In genomic region chr14:121220040-121220322, GRCm38 (mm10) we compare ENCODE assay signal across 15 mouse cellular contexts.
A peak's percentile ranks its signal among the peaks of the same experiment; 100 is the strongest.
DNase-seq lines count a peak whose midpoint lies in the region; ATAC-seq lines count a peak whose summit lies in the region.
"Had no signal": no experiment of that assay in that cellular context is flagged by ENCODE, and none has a peak within 500 bp of the region (broad histone marks: within the 10 kb centered on the region; RNA-seq: fewer than 3 reads in every experiment).

No protein-coding gene starts in this region.

- no peak overlapping the region for H3K4me2 ChIP-seq in embryonic facial prominence, embryonic 11.5 days (ENCODE audit: low read depth, low read length)
- H3K4me2 ChIP-seq in intestine, embryonic 14.5 days (ENCODE audit: low read length): no peak overlapping the region
- H3K4me2 ChIP-seq in intestine, embryonic 16.5 days (ENCODE audit: low read depth, low read length): no peak overlapping the region
- H3K4me2 ChIP-seq in forebrain, embryonic 16.5 days (ENCODE audit: low read length): no peak overlapping the region
- no peak overlapping the region for H3K4me2 ChIP-seq in neural tube, embryonic 13.5 days
- H3K4me2 ChIP-seq: heart, embryonic 13.5 days; limb, embryonic 12.5 days; liver, embryonic 13.5 days; lung, embryonic 14.5 days; stomach, embryonic 15.5 days had no signal

- H3K9me3 ChIP-seq in embryonic facial prominence, embryonic 11.5 days (replicated peaks; ENCODE audit: control insufficient read depth, low read length): no peaks in the 10 kb centered on the region
- H3K9me3 ChIP-seq in embryonic facial prominence, embryonic 10.5 days: peaks cover 8% of the 10 kb centered on the region; the same call in 1 of the 2 replicates
- H3K9me3 ChIP-seq in intestine, embryonic 14.5 days (ENCODE audit: control insufficient read depth, low read length): no peaks in the 10 kb centered on the region
- H3K9me3 ChIP-seq in intestine, embryonic 16.5 days (ENCODE audit: control insufficient read depth, low read length): no peaks in the 10 kb centered on the region
- H3K9me3 ChIP-seq in forebrain, embryonic 16.5 days (ENCODE audit: control insufficient read depth, low read length): no peaks in the 10 kb centered on the region
- H3K9me3 ChIP-seq in neural tube, embryonic 13.5 days: no peaks in the 10 kb centered on the region
- H3K9me3 ChIP-seq: liver, embryonic 13.5 days; stomach, embryonic 15.5 days had no signal

- no peak overlapping the region for H3K9ac ChIP-seq in embryonic facial prominence, embryonic 11.5 days (replicated peaks; ENCODE audit: low read length)
- no peak overlapping the region for H3K9ac ChIP-seq in intestine, embryonic 14.5 days (ENCODE audit: low read length)
- H3K9ac ChIP-seq in intestine, embryonic 16.5 days (ENCODE audit: low read depth, low read length): no peak overlapping the region
- H3K9ac ChIP-seq in forebrain, embryonic 16.5 days (replicated peaks; ENCODE audit: low read depth, low read length): no peak overlapping the region
- H3K9ac ChIP-seq in neural tube, embryonic 13.5 days: no peak overlapping the region
- H3K9ac ChIP-seq: heart, embryonic 13.5 days; limb, embryonic 12.5 days; liver, embryonic 13.5 days; lung, embryonic 14.5 days; stomach, embryonic 15.5 days had no signal

- no peak for DNase-seq in embryonic facial prominence, embryonic 11.5 days (ENCODE audit: low spot score)
- no peak for DNase-seq in embryonic facial prominence, embryonic 10.5 days (ENCODE audit: low spot score)
- DNase-seq in intestine, embryonic 14.5 days (ENCODE audit: low spot score): no peak
- DNase-seq in cerebellum, adult 11-12 months: no peak
- DNase-seq in lung, postnatal 14 days: no peak
- DNase-seq: liver, embryonic 13.5 days had no signal

- no peak overlapping the region for H3K27ac ChIP-seq in embryonic facial prominence, embryonic 11.5 days (replicated peaks; ENCODE audit: low read depth, low read length)
- H3K27ac ChIP-seq in embryonic facial prominence, embryonic 10.5 days (replicated peaks): no peak overlapping the region
- H3K27ac ChIP-seq in intestine, embryonic 14.5 days (ENCODE audit: low read depth): no peak overlapping the region
- no peak overlapping the region for H3K27ac ChIP-seq in intestine, embryonic 16.5 days (ENCODE audit: low read length)
- H3K27ac ChIP-seq in forebrain, embryonic 16.5 days (ENCODE audit: low read length): peak overlapping the region; percentile 56; the same call in 1 of the 2 replicates
- H3K27ac ChIP-seq in neural tube, embryonic 13.5 days (replicated peaks): no peak overlapping the region
- H3K27ac ChIP-seq: heart, embryonic 13.5 days; limb, embryonic 12.5 days; liver, embryonic 13.5 days; stomach, embryonic 15.5 days had no signal

- no peaks in the 10 kb centered on the region for H3K27me3 ChIP-seq in embryonic facial prominence, embryonic 11.5 days (ENCODE audit: control insufficient read depth, insufficient read depth, low read length)
- no peaks in the 10 kb centered on the region for H3K27me3 ChIP-seq in embryonic facial prominence, embryonic 10.5 days (replicated peaks; ENCODE audit: low read depth, poor library complexity, severe bottlenecking)
- H3K27me3 ChIP-seq in intestine, embryonic 14.5 days (replicated peaks; ENCODE audit: control insufficient read depth, insufficient read depth, low read length): no peaks in the 10 kb centered on the region
- H3K27me3 ChIP-seq in intestine, embryonic 16.5 days (replicated peaks; ENCODE audit: control insufficient read depth, insufficient read depth, low read length): no peaks in the 10 kb centered on the region
- no peaks in the 10 kb centered on the region for H3K27me3 ChIP-seq in forebrain, embryonic 16.5 days (replicated peaks; ENCODE audit: control insufficient read depth, insufficient read depth, low read length)
- H3K27me3 ChIP-seq in neural tube, embryonic 13.5 days: no peaks in the 10 kb centered on the region
- H3K27me3 ChIP-seq: heart, embryonic 13.5 days; limb, embryonic 12.5 days; liver, embryonic 13.5 days; stomach, embryonic 15.5 days had no signal

- H3K4me1 ChIP-seq in embryonic facial prominence, embryonic 11.5 days (ENCODE audit: control insufficient read depth, insufficient read depth, low read length): no peaks in the 10 kb centered on the region
- H3K4me1 ChIP-seq in embryonic facial prominence, embryonic 10.5 days: peaks cover 3% of the 10 kb centered on the region; the same call in 1 of the 2 replicates
- no peaks in the 10 kb centered on the region; the same call in 1 of the 2 replicates for H3K4me1 ChIP-seq in intestine, embryonic 14.5 days (replicated peaks; ENCODE audit: control insufficient read depth, insufficient read depth, low read length)
- peaks cover 9% of the 10 kb centered on the region; the same call in 1 of the 2 replicates for H3K4me1 ChIP-seq in intestine, embryonic 16.5 days (ENCODE audit: control insufficient read depth, insufficient read depth, low read length)
- 0 out of 2 replicates have a peak, but pooled peaks cover 7% of the 10 kb centered on the region for H3K4me1 ChIP-seq in forebrain, embryonic 16.5 days (replicated peaks; ENCODE audit: control insufficient read depth, insufficient read depth, low read length)
- peaks cover 9% of the 10 kb centered on the region; the same call in 1 of the 2 replicates for H3K4me1 ChIP-seq in neural tube, embryonic 13.5 days (replicated peaks)
- H3K4me1 ChIP-seq: stomach, embryonic 15.5 days had no signal

- no peak overlapping the region for H3K4me3 ChIP-seq in embryonic facial prominence, embryonic 11.5 days (ENCODE audit: low read depth, low read length)
- no peak overlapping the region for H3K4me3 ChIP-seq in embryonic facial prominence, embryonic 10.5 days
- no peak overlapping the region for H3K4me3 ChIP-seq in intestine, embryonic 14.5 days (ENCODE audit: low read depth, low read length)
- no peak overlapping the region for H3K4me3 ChIP-seq in intestine, embryonic 16.5 days (ENCODE audit: low read length)
- H3K4me3 ChIP-seq in forebrain, embryonic 16.5 days (replicated peaks; ENCODE audit: low read length): no peak overlapping the region
- H3K4me3 ChIP-seq in neural tube, embryonic 13.5 days: no peak overlapping the region
- H3K4me3 ChIP-seq: heart, embryonic 13.5 days; left cerebral cortex, adult 2 months; limb, embryonic 12.5 days; liver, embryonic 13.5 days; stomach, embryonic 15.5 days had no signal

- H3K36me3 ChIP-seq in embryonic facial prominence, embryonic 11.5 days (replicated peaks; ENCODE audit: control insufficient read depth, insufficient read depth, low read depth, low read length): peaks cover 10% of the 10 kb centered on the region
- peaks cover 46% of the 10 kb centered on the region for H3K36me3 ChIP-seq in embryonic facial prominence, embryonic 10.5 days (replicated peaks)
- peaks cover 23% of the 10 kb centered on the region for H3K36me3 ChIP-seq in intestine, embryonic 14.5 days (ENCODE audit: control insufficient read depth, insufficient read depth, low read length)
- peaks cover 3% of the 10 kb centered on the region; the same call in 1 of the 2 replicates for H3K36me3 ChIP-seq in intestine, embryonic 16.5 days (ENCODE audit: control insufficient read depth, insufficient read depth, low read length)
- peaks cover 5% of the 10 kb centered on the region for H3K36me3 ChIP-seq in forebrain, embryonic 16.5 days (ENCODE audit: control insufficient read depth, insufficient read depth)
- H3K36me3 ChIP-seq in neural tube, embryonic 13.5 days: peaks cover 25% of the 10 kb centered on the region

- ATAC-seq in embryonic facial prominence, embryonic 11.5 days (replicated peaks; ENCODE audit: insufficient number of reproducible peaks, low FRiP score, low TSS enrichment, low read depth): peak; percentile 19; the same call in 1 of the 2 replicates
- 0 out of 2 replicates have a peak, but pooled peaks have one; percentile 37 for ATAC-seq in intestine, embryonic 14.5 days (replicated peaks; ENCODE audit: low FRiP score, low TSS enrichment, low read depth)
- ATAC-seq in intestine, embryonic 16.5 days: no peak
- ATAC-seq in forebrain, embryonic 16.5 days: peak; percentile 49
- 0 out of 2 replicates have a peak, but pooled peaks have one; percentile 28 for ATAC-seq in neural tube, embryonic 13.5 days (ENCODE audit: low read depth)
- ATAC-seq: inflammation-experienced regulatory T-cells, adult 6 months had no signal

- WGBS in embryonic facial prominence, embryonic 11.5 days: 96% methylated on average over 1 of the region's 1 CpGs
- 95% methylated on average over 1 of the region's 1 CpGs for WGBS in embryonic facial prominence, embryonic 10.5 days
- WGBS in intestine, embryonic 14.5 days: 95% methylated on average over 1 of the region's 1 CpGs
- WGBS in intestine, embryonic 16.5 days: 97% methylated on average over 1 of the region's 1 CpGs
- WGBS in forebrain, embryonic 16.5 days: 100% methylated on average over 1 of the region's 1 CpGs
- 96% methylated on average over 1 of the region's 1 CpGs for whole genome bisulfite sequencing in neural tube, embryonic 13.5 days
